Mouse (Mus musculus) MEL (cell line): ENCODE results near the gene Gtf3c2.

ENCODE experiments used
- CTCF ChIP-seq, 3 experiments: IDR thresholded peaks in 2 of 3; conservative IDR thresholded peaks in 1 of 3; 2 replicates each; pipeline ENCODE4 v1.5.1; 2011 to 2012; ENCODE audit warnings: low read length in 3 of 3, low read depth in 2 of 3, mild to moderate bottlenecking in 2 of 3, improper control_type of control experiment in 1 of 3, inconsistent platforms in 1 of 3, mixed read lengths in 1 of 3, moderate library complexity in 1 of 3; ENCODE audit not compliant: control insufficient read depth in 1 of 3, insufficient read depth in 1 of 3, poor library complexity in 1 of 3, severe bottlenecking in 1 of 3
- E2F4 ChIP-seq: IDR thresholded peaks from 2 replicates; pipeline ENCODE4 v1.6.1; 2011; ENCODE audit warnings: low read depth, low read length, improper control_type of control experiment, borderline replicate concordance
- EP300 ChIP-seq, 2 experiments: IDR thresholded peaks; 2 replicates each; pipeline ENCODE4 v1.6.1; 2011; ENCODE audit warnings: improper control_type of control experiment in 2 of 2, low read length in 2 of 2, low read depth in 1 of 2, mild to moderate bottlenecking in 1 of 2
- MAX ChIP-seq: IDR thresholded peaks from 2 replicates; pipeline ENCODE4 v1.6.1; 2011; ENCODE audit warnings: low read length, improper control_type of control experiment
- POLR2A ChIP-seq, 2 experiments: IDR thresholded peaks; 2 replicates each; pipeline ENCODE4 v1.6.1; 2011 to 2012; ENCODE audit warnings: low read length in 2 of 2, mild to moderate bottlenecking in 2 of 2, control low read depth in 1 of 2, improper control_type of control experiment in 1 of 2, low read depth in 1 of 2, moderate library complexity in 1 of 2; ENCODE audit not compliant: control insufficient read depth in 1 of 2, insufficient read depth in 1 of 2, poor library complexity in 1 of 2
- POLR2AphosphoS2 ChIP-seq: IDR thresholded peaks from 2 replicates; pipeline ENCODE4 v1.6.1; 2011; ENCODE audit warnings: low read length, improper control_type of control experiment
- TCF12 ChIP-seq: IDR thresholded peaks from 2 replicates; pipeline ENCODE4 v1.6.1; 2014; ENCODE audit warnings: low read depth, mild to moderate bottlenecking, inconsistent platforms, low read length, improper control_type of control experiment, moderate library complexity
- USF1 ChIP-seq: IDR thresholded peaks from 2 replicates; pipeline ENCODE4 v1.6.1; 2014; ENCODE audit warnings: low read depth, mild to moderate bottlenecking, inconsistent platforms, low read length, improper control_type of control experiment, moderate library complexity
- ZC3H11A ChIP-seq: IDR thresholded peaks from 2 replicates; pipeline ENCODE4 v1.6.1; 2012; ENCODE audit warnings: low read depth, mild to moderate bottlenecking, inconsistent platforms, low read length, improper control_type of control experiment
- ZNF384 ChIP-seq: IDR thresholded peaks from 2 replicates; pipeline ENCODE4 v1.6.1; 2012; ENCODE audit warnings: low read depth, mild to moderate bottlenecking, inconsistent platforms, low read length, improper control_type of control experiment

DNA sequence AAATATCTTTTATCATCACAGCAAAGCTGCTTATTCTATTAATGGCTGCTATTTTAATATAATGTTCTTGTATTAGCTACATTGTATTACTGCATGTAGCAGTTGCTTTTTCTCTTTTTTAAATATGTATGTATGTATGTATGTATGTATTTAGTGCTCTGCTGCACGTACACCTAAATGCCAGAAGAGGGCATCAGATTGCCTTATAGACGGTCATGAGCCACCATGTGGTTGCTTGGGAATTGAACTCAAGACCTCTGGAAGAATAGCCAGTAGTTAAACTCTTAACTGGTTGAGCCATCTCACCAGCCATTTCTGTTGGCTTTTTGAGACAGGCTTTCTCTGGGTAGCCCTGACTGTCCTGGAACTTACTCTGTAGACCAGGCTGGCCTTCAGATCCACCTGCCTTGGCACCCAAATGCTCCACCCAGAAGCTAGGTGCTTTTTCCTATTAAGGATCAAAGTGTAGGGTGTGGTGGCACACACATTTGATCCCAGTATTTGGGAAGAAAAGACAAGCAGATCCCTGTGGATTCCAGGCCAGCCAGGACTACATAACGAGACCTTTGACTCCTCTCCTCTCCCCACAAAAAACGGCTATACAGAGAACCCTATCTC is 8.4 kb upstream of the Gtf3c2 start:
- TF ChIP-seq POLR2AphosphoS2 = no peak
- peak; percentile 59 to 89 (median 67) for TF ChIP-seq CTCF (IDR thresholded peaks at IDR 0.05 in 2 of 3, conservative IDR thresholded peaks at IDR 0.05 in 1 of 3; ENCODE audit: control insufficient read depth in 1 of 3, insufficient read depth in 1 of 3, low read depth in 2 of 3, low read length in 3 of 3, poor library complexity in 1 of 3, severe bottlenecking in 1 of 3)
- no peak; the same call in 1 of the 2 replicates for TF ChIP-seq ZC3H11A
- peak; percentile 26; the same call in 1 of the 2 replicates for TF ChIP-seq MAX
- no peak for TF ChIP-seq POLR2A (IDR thresholded peaks at IDR 0.05; ENCODE audit: control insufficient read depth in 1 of 2, insufficient read depth in 1 of 2, low read depth in 1 of 2, low read length in 2 of 2, poor library complexity in 1 of 2)
- TF ChIP-seq ZNF384 = 0 out of 2 replicates have a peak, but pooled peaks have one; percentile 21
- TF ChIP-seq EP300 (IDR thresholded peaks at IDR 0.05; ENCODE audit: low read depth in 1 of 2, low read length in 2 of 2) = no peak
- TF ChIP-seq TCF12 = no peak
- no peak for TF ChIP-seq E2F4
- no peak for TF ChIP-seq USF1
